Mouse (Mus musculus) telencephalon, adult 2 months (tissue): ENCODE measurements at regions not wholly inside any gene's neighbourhood (a gene's known extent, or its start where the extent isn't known, plus 50 kb on each side); places are given as distances from the start of the nearest gene placed in this dataset.
"Not testable (repeated sequence)": the region's sequence is repeated elsewhere in the genome, so short reads cannot be mapped to it uniquely, and the experiment has no call there.

Experiments
- DNase-seq: peaks from one replicate; pipeline ENCODE4 v3.0.0-alpha.2; 2011; ENCODE audit warnings: low read depth, low spot score

DNA sequence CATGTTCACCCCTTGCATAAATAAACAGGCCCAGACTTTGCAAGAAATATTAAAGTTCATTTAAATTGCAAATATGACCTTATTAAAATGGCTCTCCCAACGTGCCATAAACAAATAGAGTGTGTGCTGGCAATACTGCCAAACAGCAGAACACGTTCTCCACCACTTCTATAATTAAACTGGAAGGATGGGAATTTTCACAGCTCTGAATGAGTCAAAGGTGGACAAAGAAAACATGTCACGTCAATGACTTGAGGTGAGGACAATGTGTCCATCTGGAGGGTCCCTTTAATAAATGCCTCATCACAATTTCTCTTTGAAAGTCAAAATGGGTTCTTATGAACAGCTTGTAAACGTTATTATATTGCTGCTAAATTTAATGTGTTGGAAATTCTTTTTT, 114.8 kb downstream of the Galc start:
- DNase-seq, result no peak

DNA sequence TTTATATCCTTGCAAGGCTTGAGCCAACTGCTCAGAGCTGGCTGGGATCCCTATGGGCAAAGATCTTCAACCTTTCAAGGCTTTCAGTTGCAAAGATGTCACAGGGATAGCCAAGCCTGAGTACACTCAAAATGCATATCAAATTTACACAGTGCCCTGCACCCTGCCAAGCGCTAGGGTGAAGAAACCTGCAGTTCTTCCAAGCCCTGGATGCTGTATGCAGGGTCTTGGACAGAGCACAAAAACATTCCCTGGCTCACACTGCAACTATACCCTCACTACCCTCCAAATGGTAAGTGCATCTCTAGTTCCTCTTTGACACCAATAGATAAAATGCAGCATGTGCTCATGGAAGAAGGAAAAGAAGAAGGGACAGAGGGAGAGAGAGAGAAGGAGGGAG, 116.1 kb downstream of the Galc start:
- no peak for DNase-seq

DNA sequence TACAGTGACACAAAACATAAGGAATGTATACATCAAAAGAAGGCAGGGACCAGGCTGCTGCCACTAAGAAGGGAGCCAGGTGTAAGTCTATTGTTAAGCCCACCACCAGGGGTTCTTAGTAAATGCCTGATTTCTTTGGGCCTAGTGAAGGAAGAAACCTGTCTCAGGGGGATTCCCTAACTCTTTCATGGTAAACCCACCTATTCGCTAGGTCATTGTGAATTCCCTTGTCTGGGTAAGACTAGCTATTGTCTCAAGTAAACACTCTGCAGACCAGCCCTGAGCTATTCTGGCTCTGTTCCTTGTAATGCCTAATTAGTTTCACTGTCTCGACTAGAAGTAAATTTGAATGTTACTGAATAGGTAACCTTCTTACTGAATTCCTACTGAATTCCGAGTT, 119.4 kb downstream of the Galc start:
- DNase-seq, result not testable (repeated sequence)

DNA sequence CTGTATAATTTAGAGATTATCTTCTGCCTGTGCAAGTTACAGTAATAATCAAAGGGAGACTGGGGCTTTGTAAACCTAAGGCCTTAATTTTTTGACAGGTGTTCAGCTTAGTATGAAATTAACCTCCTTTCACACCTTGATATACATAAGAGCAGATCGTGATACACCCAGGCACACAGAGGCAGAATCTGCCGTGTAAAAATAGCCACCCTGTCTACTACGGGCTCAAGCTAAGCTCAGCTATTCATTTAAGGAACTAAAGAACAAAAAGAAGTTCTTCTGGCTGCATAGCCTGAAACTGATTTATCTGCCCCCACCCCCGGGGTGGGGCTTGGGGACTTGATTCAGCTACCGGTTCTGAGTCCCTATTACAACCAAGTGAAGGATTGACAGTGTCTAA, 128.0 kb downstream of the Galc start:
- DNase-seq, result no peak

DNA sequence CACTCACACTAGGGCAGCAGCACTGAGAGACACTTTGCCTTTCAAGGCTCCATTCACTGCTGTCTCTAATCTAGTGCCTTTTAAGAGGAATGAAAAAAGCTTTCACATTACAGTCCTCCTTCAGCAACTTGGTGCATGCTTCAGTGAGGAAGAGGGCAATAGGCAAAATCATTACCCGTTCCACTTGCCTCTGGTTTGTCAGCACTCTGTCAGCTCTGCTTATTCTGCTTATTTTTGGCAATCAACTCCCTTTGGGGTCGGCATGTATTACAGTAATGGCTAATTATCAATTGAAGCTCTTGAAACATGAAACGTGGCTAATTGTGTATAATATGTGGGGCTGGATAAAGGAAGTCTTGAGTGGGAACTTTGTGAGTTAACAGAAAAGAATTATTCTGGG, 135.7 kb downstream of the Galc start:
- DNase-seq, result no peak

DNA sequence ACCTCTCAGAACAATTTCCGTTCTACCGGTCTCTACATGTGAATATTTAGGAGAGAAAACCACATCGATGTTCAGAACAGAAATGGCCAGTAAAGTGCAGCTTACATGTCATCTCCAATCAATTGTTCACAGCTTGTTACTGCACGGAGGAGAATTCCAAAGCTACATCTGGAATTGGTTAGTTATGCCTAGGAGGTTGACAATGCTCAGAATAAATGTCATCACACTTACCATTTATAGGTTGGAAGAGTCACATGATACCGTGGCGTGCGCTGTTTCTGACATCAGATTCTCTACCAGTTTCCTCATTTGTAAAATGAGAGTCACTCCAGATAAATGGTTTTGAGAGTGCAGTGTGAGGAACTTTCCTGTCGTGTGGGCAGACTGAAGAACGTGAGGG, 151.2 kb downstream of the Galc start:
- DNase-seq, result no peak

DNA sequence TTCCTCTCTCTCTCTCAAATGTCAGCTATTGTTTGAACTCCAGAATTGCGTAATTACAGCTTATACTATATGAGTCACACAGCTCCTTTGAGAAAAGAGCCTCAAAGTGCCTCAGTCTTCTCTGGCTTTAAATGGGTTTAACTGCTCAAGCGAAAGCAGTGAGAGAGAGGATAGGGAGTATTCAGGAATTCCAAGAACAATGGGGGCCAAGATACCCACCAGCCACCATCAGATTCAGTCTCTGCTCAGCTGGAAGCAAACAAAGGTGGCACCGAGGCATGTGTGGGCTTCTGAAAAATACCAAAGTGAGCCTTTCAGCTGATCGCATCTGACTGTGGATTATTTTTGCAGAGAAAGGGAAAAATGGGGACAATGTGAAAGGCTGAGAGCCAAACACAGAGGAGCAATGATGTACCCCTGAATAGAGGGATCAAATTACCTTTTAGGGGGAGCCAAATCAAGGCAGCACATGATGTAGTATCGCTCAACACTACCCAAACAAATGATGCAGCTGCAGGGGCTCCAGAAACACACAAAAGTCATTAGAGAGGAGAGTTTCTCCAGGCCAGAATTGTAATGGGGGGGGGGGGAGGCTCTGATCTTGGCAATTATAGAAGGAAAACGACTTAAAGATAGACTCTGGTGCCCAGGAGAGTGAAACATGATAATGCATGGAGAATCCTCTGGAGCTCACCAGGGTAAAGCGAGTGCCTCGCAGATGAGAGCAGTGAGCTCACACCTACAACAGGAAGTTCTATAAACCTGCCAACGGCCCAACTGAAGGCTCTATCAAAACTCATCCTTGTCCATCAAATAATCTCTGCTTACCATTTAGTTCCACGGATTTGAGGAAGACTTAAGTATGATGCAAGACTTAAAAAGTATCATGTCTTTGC, 152.2 kb downstream of the Galc start:
- no peak for DNase-seq

DNA sequence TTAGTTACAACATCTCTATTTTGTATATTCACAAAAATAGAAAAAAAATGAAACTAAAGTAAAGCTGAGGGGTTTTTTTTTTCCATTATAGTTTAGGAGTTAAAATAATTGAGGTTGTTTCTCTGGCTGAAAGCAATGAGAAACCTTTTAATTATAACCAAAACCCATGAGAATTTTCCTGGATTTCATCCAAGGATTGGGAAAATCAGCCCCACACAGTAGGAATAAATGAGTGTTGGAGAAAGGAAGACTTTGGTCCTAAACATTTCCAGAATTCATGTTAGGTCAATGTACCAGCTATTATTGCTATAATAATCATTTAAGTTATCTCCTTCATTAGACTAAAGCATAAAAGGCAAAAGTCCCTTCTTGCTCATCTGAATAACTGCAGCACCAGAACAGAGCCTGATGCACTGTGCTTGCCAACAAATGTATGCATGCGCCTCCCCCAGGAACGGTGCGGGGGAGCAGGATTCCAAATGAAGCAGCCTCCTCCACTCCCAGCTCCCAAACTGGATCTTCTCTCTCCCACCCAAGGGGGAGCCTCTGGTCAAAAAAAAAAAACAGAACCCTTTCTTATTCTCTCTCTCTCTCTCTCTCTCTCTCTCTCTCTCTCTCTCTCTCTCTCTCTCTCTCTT, 153.0 kb downstream of the Galc start:
- peak; percentile 90 for DNase-seq

DNA sequence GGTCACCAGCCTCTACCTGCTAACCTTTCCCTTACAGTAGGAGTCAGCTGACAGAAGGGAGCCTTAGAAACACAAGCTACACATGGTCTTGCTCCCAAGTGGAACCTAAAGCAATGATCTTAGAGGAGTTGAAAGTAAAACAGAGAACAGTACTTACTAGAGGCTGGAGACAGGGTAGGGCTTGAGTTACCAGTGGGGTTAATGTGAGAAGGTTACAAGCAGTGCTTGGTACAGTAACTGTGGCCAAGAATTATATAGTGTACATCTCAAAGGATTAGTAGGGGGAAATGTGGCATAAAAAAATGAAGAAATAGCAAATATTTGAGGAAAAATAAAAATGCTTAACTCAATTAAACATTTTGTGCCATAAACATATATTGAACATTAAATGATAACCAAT, 153.5 kb downstream of the Galc start:
- DNase-seq, result no peak

DNA sequence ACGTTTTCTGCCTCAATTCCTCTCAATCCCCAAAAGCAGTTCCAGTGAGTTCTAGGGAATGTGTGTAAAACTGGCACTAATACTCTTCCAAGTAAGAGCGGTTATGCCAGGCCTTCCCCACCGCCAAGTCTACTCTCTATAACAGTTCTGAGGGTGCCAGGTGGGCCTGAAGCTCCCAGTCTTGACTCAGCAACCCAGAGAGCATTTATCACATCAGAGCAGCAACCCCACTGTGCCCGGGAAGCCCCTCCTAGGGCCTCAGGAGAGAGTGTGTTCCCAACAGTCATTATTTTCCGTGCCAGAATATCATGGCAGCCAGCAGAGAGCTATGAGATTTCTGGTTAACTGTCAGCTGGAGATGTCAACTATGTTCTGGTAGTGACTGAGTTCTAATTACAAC, 169.1 kb downstream of the Galc start:
- no peak for DNase-seq

DNA sequence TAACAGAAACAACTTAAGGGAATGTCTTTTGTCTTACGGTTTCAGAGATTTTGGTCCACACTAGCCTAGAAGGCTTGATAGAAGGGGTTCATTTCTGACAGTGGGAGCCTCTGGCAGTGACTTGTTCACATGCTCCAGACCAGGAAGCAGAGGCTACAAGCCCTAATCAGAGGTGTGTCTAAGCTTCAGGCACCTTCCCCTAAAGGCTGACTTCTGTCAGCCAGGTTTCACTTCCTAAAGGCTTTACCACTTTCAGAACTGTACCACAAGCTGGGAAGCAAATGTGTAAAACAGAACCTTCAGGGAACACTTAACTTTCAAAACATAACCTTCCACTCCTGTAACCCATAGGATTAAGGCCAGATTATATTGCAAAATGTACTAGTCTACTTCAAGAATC, 180.9 kb downstream of the Galc start:
- no peak for DNase-seq

DNA sequence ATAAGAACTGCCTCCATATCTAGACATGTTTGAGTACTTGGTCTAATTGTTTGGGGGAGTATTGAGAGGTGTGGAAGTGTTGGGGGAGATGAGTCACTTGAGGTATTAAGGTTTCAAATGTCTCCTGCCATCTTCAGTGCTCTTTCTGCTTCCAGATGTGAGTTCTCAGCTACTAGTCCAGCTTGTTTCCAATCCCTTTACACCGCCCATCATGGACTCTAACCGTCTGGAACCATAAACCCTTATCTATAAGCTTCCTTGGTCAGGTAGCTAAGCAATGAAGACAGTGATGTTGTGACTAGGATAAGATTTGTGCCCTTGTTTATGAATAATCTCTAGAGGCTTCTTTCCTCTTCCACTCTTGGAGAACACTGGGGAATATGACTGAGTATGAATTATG, 183.7 kb downstream of the Galc start:
- no peak for DNase-seq

DNA sequence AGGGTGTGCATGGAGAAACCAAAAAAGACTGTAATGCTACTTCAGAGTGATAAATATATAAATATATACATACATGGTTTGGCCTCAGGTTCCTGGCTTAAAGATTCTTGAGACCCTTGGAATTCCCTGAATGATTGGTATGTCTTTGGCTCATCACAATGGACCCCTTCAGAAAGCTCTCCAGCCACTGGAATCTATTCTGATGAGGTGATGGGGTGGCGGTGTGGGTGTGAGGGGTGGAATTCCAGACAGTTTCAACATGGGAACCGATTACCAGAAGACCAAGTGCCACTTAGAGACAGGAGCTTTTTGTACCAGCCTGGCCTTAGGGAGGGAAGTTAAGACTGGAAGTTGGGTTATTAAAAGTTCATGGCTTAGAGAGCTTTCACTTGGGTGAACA, 190.1 kb downstream of the Galc start:
- no peak for DNase-seq

DNA sequence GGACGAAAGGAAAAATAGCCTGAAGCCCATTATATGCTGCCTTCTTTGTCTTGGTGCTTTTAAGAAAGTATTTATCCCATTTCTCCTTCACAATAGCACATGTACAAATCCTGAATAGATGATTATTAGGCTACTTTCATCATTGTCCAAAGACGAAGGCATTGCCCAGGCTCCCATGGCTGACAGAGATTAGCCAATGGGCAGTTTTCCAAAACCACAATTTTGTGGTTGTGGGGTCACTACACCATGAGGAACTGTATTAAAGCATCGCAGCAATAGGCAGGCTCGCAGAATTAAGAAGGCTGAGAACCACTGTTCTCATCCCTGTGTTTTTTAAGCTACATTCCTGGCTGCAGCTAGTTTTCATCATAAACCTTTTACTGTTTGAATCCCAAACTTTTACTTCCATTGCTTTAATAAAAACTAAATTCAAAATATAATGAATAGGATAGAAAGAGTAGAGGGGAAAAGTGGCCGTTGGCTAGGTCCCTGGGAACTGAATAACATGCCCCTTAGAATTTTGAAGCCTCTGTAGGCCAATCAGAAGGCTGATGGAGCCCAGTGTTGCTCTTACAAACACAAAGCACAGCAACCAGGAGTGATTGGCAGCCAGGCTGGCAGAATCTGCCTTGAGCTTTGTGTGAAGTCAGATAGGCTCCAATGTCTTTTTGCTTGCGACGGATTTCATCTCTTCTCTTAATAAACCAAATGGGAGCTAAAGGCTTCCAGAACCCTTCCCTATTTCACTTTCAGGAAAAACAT, 199.7 kb downstream of the Galc start:
- no peak for DNase-seq

DNA sequence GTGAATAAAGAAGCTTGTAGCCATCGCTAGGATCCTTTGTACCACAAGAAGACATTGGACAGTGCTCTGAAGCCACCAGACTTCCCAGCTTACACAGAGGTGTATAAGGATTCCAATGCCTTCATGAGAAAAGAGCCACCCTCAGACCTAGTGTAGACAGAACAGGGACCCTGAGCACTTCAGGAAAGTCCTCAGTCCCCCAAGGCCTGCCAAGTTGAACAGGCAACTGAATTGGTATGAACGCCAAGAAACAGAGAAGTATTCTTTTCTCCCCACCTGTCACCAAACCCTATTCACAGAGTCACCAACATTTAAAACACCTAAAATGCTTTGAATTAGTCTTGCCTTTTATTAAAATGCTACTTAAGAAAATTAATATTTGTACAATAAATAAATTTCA, 200.3 kb downstream of the Galc start:
- DNase-seq, result no peak

DNA sequence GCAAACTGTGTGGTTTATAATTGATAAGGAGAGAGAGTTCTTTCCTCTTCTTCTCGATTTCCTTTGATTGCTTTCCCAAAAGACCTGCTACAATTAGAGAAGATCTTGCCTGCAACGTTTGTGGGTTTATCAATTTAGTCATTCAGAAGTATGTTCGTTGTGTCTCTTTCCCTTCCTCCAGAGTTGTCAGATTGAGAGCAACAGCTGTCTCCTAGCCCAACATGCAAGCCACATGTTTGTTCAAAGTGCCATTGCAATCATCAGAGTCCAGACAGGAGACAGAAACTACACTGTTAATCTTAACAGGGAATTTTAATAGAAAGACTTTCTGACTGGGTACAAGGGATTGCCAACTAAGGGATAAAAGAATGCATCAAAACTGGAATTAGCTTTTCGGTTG, 208.3 kb downstream of the Galc start:
- DNase-seq, result no peak

DNA sequence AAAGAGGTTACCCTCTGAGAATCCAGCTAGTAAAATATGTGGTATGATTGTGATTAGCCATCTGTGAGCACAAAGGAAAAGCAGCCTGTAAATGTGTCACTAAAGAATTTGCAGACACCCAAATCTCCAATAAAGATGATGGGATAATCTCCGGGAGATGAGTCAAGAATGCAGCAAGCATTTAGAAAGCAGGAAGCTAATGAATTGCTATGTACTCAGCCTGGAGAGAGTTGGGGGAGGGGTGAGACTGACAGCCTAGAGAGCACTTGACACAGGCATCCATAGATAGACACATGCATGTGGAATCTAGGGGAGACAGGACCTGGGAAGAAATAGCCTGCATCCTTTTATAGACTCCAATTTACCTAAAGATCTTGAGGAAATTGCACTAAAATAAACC, 208.8 kb downstream of the Galc start:
- DNase-seq, result no peak

DNA sequence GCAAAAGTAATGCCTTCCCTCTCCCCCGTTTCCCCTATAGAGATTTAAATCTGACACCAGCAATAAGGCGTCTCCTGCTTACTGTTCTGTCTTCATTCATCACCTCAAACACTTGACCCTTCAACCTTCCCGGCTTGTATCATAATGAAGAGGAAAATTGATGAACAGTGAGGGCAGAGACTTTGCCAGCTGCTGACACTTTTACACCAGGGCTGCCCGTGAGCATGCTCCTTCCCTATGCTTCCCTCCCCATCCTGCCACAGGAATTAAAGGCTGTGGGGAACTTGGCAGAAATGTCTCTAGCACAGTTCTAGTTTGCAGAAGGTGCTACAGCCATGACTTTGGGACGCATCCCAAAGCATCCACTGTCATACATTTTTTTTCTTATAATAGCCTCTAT, 209.2 kb downstream of the Galc start:
- DNase-seq, result no peak

DNA sequence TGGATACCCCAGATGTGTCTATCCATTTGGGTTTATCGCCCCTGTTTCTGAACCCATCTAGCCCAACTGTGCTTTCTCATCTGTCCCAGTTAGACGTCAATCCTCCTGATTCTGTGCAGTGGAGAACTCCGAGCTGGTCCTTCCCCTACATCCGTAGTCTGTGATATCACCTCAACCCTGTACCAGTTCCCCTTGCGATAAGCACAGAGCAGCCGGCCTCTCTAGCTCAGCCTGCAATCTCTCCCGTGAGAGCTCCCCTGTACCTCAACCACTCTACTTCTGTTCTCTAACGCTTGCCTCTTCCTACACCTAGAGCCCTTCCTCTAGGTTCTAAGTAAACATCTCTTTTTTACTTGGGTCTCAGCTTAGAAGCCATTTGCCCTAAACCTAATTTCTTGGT, 211.5 kb downstream of the Galc start:
- no peak for DNase-seq

DNA sequence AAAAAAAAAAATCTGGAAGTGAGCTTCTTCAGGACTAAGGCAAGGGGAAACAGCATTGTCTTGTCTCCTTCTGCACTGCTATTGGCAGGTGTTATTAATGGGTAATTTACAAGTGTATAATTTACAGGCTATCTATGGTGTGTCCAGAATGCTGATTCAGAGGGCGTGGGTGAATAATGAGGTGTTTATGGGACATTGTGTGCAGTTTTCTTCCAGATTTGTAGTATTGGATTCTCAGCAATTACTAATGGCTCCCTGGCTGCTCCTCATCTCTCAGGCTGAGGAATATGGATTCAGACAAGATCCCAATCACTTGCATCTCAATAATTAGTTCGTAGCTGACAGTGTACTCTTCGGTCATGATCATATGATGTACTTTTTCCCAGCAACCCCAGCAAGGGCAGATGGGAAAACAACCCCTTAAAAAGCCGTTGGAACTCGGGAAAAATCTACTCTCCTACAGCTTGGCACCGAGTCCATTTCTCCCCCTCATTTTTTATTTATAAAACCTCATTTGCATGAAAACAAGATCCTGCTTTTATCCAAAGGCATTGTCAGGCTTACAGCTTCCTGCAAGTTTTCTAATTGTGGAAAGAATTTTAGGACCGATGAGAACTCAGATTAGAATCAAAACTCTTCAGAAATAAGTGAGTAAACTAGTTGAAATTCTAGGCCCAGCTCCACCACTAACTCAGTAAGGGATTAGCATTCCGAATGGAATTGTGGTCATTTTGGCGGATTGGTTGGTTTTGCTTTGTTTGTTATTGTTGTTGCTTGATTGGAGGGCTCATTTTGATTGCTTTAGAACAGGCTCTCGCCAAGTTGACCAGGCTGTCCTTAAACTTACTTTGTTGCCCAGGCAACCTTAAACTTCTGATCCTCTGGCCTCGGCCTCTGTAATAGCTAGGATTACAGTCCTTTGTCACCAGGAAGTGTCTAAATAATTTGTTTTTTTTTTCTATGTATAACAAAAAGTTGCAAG, 212.5 kb downstream of the Galc start:
- peak; percentile 83 for DNase-seq

DNA sequence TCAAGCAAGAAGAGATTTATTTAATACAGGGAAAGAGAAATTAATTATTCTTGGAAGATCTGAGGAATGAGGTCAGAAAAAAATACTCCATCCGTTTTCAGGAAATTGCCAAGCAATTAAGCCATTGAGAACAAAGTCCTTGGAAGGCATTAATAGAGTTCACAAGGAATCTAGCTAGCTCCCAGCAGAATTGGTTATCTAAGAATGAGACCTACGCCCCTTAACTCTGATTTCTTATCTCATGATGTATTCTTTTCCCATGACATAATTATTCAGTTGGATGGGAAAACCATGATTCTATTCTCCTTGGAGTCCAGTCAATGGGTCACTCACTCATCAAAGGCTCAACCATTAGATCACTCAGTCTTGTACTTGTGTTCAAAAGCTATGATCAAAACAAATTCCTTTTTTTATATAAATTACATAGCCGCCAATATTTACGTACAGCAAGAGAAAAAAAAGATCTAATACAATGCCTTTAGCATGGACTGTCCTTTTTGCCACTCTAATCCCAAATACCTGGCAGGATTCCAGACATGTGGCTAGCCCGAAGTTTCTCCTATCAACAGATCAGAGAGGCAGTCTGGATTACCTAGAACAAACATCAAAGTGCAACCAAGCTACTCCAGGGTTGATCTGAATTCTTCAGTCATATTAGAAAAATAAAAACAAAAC, 213.3 kb downstream of the Galc start:
- no peak for DNase-seq
